Mouse (Mus musculus) yolk sac, embryonic 10.5 days (tissue): ENCODE measurements at regions not wholly inside any gene's neighbourhood (a gene's known extent, or its start where the extent isn't known, plus 50 kb on each side); places are given as distances from the start of the nearest gene placed in this dataset.

Source experiments
- DNase-seq: peaks from one replicate; pipeline ENCODE4 v3.0.0-alpha.2; 2017; ENCODE audit warnings: low spot score

DNA sequence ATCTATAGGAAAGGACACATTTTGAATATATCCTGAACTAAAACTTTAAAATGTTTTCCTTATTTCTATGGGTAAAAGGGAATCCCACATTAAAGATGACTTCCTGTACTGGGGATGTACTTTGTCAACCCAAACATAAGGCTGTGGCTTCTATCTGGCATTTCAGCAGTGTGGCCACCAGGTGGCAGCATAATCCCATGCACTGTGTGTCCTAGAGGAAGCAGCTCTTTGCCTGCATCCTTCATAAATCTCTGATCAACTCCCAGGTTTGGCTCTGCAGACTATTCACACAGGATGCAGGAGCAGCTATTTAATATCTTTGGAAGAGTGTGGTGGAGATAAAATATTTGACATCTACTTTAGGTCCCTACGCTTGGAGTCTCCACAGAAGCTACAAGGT, 59.1 kb downstream of the Bmp15 start:
- DNase-seq: peak; percentile 13

DNA sequence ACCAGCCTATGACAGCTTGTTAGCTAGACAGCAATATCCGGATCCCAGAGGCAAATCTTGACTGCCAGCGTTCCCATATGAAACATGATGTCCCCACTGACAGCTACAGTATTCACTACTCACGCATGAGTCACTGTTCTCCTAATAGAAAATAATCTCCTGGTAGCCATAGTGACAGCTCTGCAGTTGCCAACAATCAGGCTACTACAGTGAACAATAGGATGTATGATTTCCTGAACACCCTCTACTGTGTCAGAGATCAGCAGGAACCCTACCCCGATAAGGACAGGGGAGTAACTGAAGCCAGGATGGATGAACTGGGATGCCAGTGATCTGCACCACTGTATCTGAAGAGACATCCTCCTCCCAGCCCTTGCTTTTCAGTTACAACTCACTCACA, 62.0 kb downstream of the Bmp15 start:
- no peak for DNase-seq

DNA sequence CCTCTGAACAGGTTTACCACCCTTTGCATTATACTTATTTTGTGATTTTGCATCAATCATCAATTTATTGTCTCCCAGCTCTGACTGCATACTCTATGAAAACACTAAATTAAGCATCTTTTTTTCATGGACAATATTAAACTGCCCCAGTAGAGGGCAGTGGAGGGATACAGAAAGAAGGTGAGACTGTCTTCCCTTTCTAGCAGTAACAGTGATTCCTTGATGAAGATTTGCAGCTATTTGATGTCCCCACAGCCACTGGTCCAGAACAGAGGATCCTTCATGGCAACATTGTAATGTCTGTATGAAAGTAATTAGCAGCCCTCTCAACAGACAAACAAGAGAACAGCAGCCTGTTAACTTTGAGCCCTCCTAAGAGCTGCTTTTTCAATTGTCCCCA, 66.5 kb downstream of the Bmp15 start:
- DNase-seq: no peak

DNA sequence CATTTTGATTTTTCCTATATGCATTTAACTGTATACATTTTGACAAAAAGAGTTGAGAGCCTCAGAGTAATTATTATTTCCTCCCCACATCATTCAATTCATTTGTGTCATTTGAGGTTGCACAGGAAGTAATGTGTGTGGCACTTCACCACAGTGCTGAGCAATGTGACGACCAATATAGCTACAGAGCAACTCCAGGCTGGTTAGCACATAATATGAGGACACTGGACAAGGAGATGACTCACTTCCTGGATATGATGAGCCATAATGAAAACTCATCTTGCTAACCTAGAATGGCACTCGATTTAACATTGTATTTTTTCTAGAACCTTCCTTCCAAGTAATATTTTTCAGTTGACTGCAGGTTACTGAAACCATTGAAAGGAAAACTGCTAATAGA, 67.6 kb downstream of the Bmp15 start:
- DNase-seq: no peak
